Mouse (Mus musculus) embryo, embryonic 10.5 days (tissue): Measurements from ENCODE around the gene Klrk1.
"Not testable (repeated sequence)": the region's sequence is repeated elsewhere in the genome, so short reads cannot be mapped to it uniquely, and the experiment has no call there.

ENCODE experiments used
- DNase-seq: peaks from one replicate; pipeline ENCODE4 v3.0.0-alpha.2; 2015; ENCODE audit warnings: low spot score

The Klrk1 gene

DNA sequence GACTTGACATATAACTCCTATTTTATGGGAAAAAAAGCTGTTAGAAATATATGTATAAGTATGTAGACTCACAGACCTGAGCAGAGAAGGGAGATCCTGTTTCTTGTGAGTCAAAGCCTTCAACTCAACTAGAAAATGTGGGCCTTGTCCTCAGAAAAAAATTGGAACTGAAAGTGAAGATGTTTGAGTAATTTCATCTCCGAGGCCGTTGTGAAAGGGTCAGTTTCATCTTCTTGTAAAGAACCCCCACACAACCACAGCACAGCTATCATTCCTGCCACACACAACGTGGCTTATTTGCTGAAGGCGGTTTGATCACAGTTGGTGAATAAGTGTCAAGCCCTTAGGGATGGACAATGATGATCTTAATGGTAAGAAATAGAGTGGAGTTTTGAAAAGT is at the start of gene Klrk1:
Gene Klrk1 (minus strand): TSS at position 130 of the 400 bp plus-strand sequence.
- no peak for DNase-seq

DNA sequence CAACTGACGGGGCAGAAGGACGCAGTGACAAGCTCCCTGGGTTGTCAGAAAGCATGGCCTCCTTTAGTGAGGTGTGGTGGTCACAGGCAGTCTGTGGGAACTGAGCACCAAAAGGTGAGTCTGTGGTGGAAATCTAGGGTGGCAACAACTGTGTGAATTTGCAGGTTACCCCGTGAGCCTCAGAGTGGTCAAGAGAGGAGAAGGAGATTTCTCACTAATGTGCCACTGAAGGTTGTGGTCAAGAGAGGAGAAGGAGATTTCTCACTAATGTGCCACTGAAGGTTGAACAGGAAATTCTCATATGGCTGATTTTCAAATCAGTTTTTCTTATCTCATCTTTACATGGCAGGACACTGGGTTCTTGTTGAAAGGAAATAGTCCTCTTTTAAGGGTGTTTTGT is 37.6 kb upstream of the Klrk1 start:
- DNase-seq, result not testable (repeated sequence)

DNA sequence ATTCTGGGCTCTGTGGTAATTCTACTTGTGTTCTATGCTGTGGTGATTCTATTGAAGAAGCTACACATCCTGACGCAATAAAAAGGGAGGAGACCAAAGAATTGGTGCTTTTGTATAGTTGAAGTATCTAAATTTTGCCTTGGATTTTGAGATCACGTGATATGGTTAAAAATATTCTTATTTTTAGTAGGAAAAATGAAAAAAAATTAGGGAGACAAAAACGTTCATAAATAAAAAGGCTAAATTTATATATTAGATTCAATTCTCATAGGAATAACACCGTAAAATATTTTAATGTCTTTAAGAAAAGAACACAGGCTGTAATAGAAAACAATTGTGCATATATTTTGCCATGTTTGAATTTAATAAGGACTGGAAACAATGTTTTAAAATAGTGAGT is 36.9 kb upstream of the Klrk1 start, which contains the start of gene Klrc2:
Gene Klrc2 (minus strand): TSS at position 101 of the 400 bp plus-strand sequence.
- not testable (repeated sequence) for DNase-seq

DNA sequence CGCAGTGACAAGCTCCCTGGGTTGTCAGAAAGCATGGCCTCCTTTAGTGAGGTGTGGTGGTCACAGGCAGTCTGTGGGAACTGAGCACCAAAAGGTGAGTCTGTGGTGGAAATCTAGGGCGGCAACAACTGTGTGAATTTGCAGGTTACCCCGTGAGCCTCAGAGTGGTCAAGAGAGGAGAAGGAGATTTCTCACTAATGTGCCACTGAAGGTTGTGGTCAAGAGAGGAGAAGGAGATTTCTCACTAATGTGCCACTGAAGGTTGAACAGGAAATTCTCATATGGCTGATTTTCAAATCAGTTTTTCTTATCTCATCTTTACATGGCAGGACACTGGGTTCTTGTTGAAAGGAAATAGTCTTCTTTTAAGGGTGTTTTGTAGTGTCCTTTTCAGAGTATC is 20.4 kb upstream of the Klrk1 start:
- not testable (repeated sequence) for DNase-seq

DNA sequence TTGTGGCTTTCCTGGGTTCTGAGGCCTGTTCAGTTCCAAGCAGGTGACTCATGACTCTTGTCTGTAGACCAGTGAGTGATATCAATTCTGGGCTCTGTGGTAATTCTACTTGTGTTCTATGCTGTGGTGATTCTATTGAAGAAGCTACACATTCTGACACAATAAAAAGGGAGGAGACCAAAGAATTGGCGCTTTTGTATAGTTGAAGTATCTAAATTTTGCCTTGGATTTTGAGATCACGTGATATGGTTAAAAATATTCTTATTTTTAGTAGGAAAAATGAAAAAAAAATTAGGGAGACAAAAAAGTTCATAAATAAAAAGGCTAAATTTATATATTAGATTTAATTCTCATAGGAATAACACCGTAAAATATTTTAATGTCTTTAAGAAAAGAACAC is 19.6 kb upstream of the Klrk1 start, which contains the start of gene Klrc3:
Gene Klrc3 (minus strand): TSS at position 101 of the 400 bp plus-strand sequence.
- DNase-seq, result not testable (repeated sequence)

DNA sequence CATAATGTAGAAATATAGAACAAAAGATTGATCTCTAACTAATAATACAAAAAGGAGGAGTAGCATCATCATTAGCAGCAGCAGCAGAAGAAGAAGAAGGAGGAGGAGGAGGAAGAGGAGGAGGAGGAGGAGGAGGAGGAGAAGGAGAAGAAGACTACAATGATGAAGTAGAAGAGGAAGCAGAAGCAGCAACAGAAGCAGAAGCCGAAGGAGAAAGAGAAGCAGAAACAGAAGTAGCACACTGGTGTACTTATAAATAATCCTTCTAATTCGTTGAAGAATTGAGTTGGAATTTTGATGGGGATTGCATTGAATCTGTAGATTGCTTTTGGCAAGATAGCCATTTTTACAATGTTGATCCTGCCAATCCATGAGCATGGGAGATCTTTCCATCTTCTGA is 7.4 kb upstream of the Klrk1 start:
- not testable (repeated sequence) for DNase-seq

DNA sequence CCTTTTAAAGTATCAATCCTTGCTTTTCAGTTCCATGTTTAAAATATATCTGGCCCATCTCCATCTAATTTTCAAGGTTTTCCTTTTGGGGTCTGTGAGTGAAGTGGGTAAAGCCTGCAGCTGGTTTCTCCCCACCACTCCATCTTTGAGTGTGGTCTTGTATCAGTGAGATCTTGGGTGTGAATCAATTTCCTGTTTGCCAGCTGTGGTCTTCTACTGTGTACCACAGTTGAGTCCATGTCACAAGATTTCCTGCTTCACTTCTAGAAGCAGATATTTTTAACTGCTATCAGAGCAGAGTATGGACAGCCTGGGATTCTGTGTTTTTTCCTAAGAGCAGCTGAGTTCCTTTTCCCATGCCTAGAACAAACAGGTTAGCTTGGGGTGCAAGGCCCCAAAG is 15.3 kb downstream of the Klrk1 start:
- no peak for DNase-seq

DNA sequence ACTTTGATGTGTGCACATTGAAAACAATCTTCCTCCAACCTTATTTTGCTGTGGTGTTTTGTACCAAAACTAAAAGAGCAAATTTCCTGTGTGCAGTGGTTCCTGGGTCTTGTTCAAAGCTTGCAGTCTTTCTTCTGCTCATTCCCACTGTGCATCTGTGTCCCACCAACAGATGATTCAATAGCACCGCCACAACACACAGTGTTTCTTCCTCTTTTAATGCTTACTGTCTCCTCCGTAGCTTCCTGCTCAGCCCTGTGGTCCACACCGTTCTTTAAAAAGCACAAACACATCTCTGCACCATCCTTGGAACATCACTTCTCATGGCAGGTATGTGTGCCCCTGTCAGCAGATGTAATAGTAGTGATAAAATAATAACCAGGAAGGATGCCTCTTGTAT is 32.2 kb downstream of the Klrk1 start, which contains the start of gene Klrd1:
Gene Klrd1 (plus strand): TSS at position 275 of the 400 bp plus-strand sequence.
- no peak for DNase-seq

DNA sequence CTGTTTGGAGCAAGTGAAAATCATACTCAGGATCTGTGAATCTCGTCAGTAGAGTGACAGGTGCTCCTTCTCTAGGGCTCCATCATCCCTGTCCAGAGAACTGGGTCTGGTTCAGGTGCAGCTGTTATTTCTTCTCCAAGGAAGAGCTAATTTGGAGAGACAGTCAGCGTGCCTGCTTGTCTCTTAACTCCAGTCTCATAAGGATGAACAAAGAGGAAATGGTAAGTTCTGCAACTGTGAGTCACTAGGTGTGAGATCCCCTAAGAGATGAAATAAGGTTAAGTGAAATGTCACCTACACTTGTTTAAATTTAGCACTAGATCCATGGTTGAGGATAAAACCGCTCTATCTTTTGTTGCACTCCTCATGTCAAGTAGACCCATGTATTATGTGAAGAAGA is 40.6 kb downstream of the Klrk1 start:
- no peak for DNase-seq

DNA sequence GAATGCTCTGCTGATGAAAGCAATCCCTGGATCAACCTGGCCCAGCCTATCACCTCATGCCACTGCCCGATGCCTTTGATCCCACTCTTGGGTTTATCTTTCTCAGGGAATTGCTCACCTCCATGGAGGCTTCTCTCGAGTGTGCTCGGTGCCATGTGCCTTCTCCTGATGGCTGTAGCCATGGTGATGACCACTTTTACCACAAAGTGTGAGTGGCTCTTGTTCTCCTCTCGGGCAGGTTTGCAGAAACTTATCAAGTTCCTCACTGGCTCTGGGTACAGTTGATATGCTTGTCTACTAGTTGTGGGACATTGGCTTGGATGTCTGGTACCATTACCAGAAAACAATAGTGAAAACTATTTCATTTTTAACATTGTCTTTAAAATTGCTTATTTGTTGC is 41.8 kb downstream of the Klrk1 start:
- DNase-seq, result no peak

DNA sequence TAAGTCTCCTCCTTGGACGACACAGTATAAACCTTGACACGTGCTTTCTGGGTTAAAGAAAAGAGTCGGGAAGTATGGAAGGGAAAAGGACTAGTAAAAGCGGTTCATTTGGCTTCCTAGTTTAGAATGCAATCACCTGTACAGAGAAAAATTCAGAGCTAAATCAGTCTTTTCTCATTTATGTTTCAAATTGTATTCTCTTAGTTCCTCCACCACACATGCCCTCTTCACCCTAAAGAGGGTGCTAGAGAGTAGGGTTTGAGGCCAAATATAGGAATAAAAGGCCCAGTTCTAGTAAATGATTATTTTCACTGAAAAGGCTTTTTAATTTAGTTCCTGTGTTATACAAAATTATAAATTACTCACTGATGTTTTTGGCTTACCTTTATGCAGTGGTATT is 42.4 kb downstream of the Klrk1 start:
- DNase-seq, result peak; percentile 28

DNA sequence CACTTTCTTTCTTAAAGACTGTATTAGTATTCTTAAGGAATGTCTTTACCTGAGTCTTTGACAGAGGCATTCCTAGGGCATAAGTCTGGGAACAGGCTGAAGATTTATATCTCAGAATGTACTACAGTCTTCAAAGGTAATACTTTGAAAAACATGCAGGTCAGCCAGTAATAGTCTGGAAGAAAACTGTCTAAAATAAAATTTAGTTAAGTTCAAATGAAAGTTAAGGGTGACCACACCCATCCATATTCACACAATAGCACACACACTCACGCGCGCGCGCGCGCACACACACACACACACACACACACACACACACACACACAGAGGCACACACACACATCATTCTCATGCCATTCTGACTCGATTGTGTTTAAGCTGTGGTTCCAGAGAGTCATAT is 46.1 kb downstream of the Klrk1 start, which contains the start of gene Klre1:
Gene Klre1 (plus strand): TSS at position 301 of the 400 bp plus-strand sequence.
- DNase-seq, result no peak

DNA sequence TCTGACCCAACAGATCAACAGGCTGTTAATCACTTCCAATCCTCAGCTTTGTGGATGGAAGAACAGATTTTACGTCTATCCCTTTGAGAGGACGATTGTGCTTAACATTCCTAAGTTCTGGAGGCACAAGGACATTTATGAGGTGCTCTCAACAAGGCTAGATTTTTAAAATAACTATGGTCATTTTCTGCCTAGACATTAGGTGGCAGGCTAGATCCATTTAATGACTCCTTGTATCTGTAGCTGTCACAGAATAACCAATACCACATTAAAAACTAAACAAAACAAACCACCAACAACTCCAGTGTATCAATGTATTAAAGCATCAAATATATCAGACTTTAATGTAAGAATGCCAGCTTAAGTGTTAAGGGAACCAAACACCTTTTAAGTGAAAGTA is 48.3 kb downstream of the Klrk1 start:
- no peak for DNase-seq

DNA sequence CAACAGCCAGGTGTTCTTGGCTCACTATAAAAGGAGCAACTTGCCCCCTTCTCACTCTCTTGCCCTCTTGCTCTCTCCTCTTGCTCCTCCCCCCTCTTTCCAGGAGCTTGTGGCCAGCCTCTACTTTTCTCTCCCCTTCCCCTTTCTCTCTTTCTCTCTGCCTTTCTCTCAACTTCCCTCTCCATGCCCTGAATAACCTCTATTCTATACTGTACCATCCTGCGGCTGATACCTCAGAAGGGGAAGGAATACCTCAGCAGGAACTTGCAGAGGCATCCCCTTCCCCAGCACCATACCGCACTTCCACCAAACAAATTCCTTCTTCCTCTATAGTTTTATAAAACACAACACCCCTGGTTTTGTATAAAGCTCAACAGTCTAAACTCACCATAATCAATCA is 58.4 kb downstream of the Klrk1 start:
- DNase-seq, result no peak
